Mouse (Mus musculus): ENCODE measurements at regions not wholly inside any gene's neighbourhood (a gene's known extent, or its start where the extent isn't known, plus 50 kb on each side); places are given as distances from the start of the nearest gene placed in this dataset.

- ATAC-seq (ENCODE audit: insufficient read depth, low read depth): no peak
- Histone ChIP-seq H3K4me3 (ENCODE audit: low read depth, low read length) (no peak overlapping the region), H3K36me3 (replicated peaks; ENCODE audit: control insufficient read depth, insufficient read depth, low read length) (no peaks in the 10 kb centered on the region), H3K4me2 (ENCODE audit: low read depth, low read length) (no peak overlapping the region), H3K4me1 (ENCODE audit: control insufficient read depth, insufficient read depth) (0 out of 2 replicates have a peak, but pooled peaks cover 3% of the 10 kb centered on the region), H3K27me3 (ENCODE audit: control insufficient read depth, insufficient read depth, low read length) (no peaks in the 10 kb centered on the region), H3K9ac (replicated peaks; ENCODE audit: low read depth, low read length) (no peak overlapping the region), H3K9me3 (replicated peaks; ENCODE audit: control insufficient read depth, low read length) (no peaks in the 10 kb centered on the region), H3K27ac (ENCODE audit: low read depth) (no peak overlapping the region)
- peak; percentile 15 for DNase-seq (ENCODE audit: low spot score)
- WGBS: 13% methylated on average over 5 of the region's 5 CpGs
- peak; percentile 76 for TF ChIP-seq CTCF (IDR thresholded peaks at IDR 0.05; ENCODE audit: low read depth)
- TF ChIP-seq EP300 (IDR thresholded peaks at IDR 0.05; ENCODE audit: low read depth): no peak
Measured at GRCm38 (mm10) chr10:38875667-38876245, 54.2 kb upstream of the Rfpl4b start.

DNA sequence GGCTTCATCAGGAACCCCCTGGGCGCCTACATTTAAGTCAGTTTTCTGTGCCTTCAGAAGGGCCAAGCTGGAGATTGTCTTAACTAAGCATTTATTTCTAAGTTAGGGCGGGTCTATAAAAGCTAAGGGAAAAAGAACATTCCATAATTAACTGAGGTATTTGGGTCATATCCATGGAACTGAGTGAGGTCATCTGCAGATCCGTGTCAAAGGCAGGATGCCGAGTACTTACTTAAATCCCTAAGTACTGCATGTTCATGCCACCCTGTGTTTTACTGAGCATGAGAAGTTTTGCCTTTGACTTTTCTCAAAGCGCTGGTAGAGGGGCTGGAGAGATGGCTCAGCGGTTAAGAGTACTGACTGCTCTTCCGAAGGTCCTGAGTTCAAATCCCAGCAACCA is 57.7 kb upstream of the Rfpl4b start:
- 87% methylated on average over 7 of the region's 7 CpGs for WGBS
- H3K9me3 ChIP-seq (replicated peaks; ENCODE audit: control insufficient read depth, low read length): no peaks in the 10 kb centered on the region
- TF ChIP-seq CTCF (IDR thresholded peaks at IDR 0.05; ENCODE audit: low read depth): no peak
- TF ChIP-seq EP300 (IDR thresholded peaks at IDR 0.05; ENCODE audit: low read depth): no peak
- no peak overlapping the region for H3K27ac ChIP-seq (ENCODE audit: low read depth)
- no peak overlapping the region for H3K4me3 ChIP-seq (ENCODE audit: low read depth, low read length)
- no peak for ATAC-seq (ENCODE audit: insufficient read depth, low read depth)
- H3K9ac ChIP-seq (replicated peaks; ENCODE audit: low read depth, low read length): no peak overlapping the region
- H3K36me3 ChIP-seq (replicated peaks; ENCODE audit: control insufficient read depth, insufficient read depth, low read length): no peaks in the 10 kb centered on the region
- no peak for DNase-seq (ENCODE audit: low spot score)
- H3K4me2 ChIP-seq (ENCODE audit: low read depth, low read length): no peak overlapping the region
- H3K4me1 ChIP-seq (ENCODE audit: control insufficient read depth, insufficient read depth): 0 out of 2 replicates have a peak, but pooled peaks cover 3% of the 10 kb centered on the region
- no peaks in the 10 kb centered on the region for H3K27me3 ChIP-seq (ENCODE audit: control insufficient read depth, insufficient read depth, low read length)

GRCm38 (mm10) chr10:38880642-38881187 is 59.1 kb upstream of the Rfpl4b start:
- DNase-seq (ENCODE audit: low spot score): no peak
- no peak overlapping the region for H3K4me3 ChIP-seq (ENCODE audit: low read depth, low read length)
- no peak overlapping the region for H3K27ac ChIP-seq (ENCODE audit: low read depth)
- H3K9me3 ChIP-seq (replicated peaks; ENCODE audit: control insufficient read depth, low read length): no peaks in the 10 kb centered on the region
- no peaks in the 10 kb centered on the region for H3K36me3 ChIP-seq (replicated peaks; ENCODE audit: control insufficient read depth, insufficient read depth, low read length)
- H3K4me2 ChIP-seq (ENCODE audit: low read depth, low read length): no peak overlapping the region
- 0 out of 2 replicates have a peak, but pooled peaks have one; percentile 45 for TF ChIP-seq EP300 (IDR thresholded peaks at IDR 0.05; ENCODE audit: low read depth)
- no peak for TF ChIP-seq CTCF (IDR thresholded peaks at IDR 0.05; ENCODE audit: low read depth)
- WGBS: 61% methylated on average over 7 of the region's 7 CpGs
- H3K4me1 ChIP-seq (ENCODE audit: control insufficient read depth, insufficient read depth): 0 out of 2 replicates have a peak, but pooled peaks cover 3% of the 10 kb centered on the region
- H3K9ac ChIP-seq (replicated peaks; ENCODE audit: low read depth, low read length): no peak overlapping the region
- no peaks in the 10 kb centered on the region for H3K27me3 ChIP-seq (ENCODE audit: control insufficient read depth, insufficient read depth, low read length)
- no peak for ATAC-seq (ENCODE audit: insufficient read depth, low read depth)

- ATAC-seq (ENCODE audit: insufficient read depth, low read depth) (no peak), DNase-seq (ENCODE audit: low spot score) (no peak)
- WGBS: 76% methylated on average over 6 of the region's 6 CpGs
- no peaks in the 10 kb centered on the region for H3K27me3 ChIP-seq (ENCODE audit: control insufficient read depth, insufficient read depth, low read length)
- H3K36me3 ChIP-seq (replicated peaks; ENCODE audit: control insufficient read depth, insufficient read depth, low read length): no peaks in the 10 kb centered on the region
- H3K9me3 ChIP-seq (replicated peaks; ENCODE audit: control insufficient read depth, low read length): no peaks in the 10 kb centered on the region
- 0 out of 2 replicates have a peak, but pooled peaks cover 3% of the 10 kb centered on the region for H3K4me1 ChIP-seq (ENCODE audit: control insufficient read depth, insufficient read depth)
- H3K27ac ChIP-seq (ENCODE audit: low read depth): no peak overlapping the region
- H3K4me3 ChIP-seq (ENCODE audit: low read depth, low read length): no peak overlapping the region
- no peak overlapping the region for H3K4me2 ChIP-seq (ENCODE audit: low read depth, low read length)
- H3K9ac ChIP-seq (replicated peaks; ENCODE audit: low read depth, low read length): no peak overlapping the region
- TF ChIP-seq CTCF (IDR thresholded peaks at IDR 0.05; ENCODE audit: low read depth) (no peak), EP300 (IDR thresholded peaks at IDR 0.05; ENCODE audit: low read depth) (no peak)
Measured at GRCm38 (mm10) chr10:38882154-38882553, 60.6 kb upstream of the Rfpl4b start.

DNA sequence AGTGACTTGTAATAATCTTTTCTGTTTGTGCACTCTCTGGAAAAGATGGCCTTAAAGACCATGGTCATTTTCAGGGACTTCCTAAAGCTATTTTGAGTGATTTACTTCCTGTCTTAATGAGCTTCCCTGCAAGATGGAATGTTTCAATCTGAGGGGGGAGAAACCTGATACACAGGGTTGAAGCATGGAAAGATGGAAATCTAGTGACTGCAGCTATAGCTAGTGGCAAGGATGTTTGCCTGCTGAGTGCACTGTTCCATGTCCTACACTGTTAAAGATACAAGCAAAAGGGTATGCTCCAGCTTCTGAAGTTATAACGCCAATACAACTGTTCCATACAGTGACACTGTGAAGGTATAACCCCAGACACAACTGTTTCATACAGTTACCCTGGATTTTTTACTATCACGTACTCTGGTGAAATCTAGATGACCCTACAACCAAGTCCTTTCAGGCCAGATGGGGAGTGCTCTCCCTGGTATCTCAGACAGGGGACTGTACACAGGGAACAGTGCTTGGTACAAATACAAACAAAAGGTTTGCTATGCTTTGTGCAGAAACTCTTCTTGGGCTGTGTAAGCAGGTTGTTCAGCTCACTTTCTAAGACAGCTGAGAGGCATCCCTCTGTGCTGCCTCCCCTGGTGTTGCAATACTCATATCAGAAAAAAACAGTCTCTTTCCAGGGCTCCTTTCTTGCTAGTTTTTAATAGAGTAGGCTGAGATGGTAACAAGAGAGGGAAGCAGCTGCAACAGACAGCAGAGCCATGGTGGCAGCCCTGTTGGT is 62.4 kb upstream of the Rfpl4b start:
- no peak for DNase-seq (ENCODE audit: low spot score)
- H3K27ac ChIP-seq (ENCODE audit: low read depth): no peak overlapping the region; the same call in 1 of the 2 replicates

More for the DNA sequence above, 62.4 kb upstream of the Rfpl4b start:
- TF ChIP-seq CTCF (IDR thresholded peaks at IDR 0.05; ENCODE audit: low read depth) (no peak), EP300 (IDR thresholded peaks at IDR 0.05; ENCODE audit: low read depth) (no peak)
- no peak overlapping the region for H3K9ac ChIP-seq (replicated peaks; ENCODE audit: low read depth, low read length)
- H3K9me3 ChIP-seq (replicated peaks; ENCODE audit: control insufficient read depth, low read length): no peaks in the 10 kb centered on the region
- H3K4me1 ChIP-seq (ENCODE audit: control insufficient read depth, insufficient read depth): 0 out of 2 replicates have a peak, but pooled peaks cover 3% of the 10 kb centered on the region
- H3K4me3 ChIP-seq (ENCODE audit: low read depth, low read length): no peak overlapping the region
- H3K27me3 ChIP-seq (ENCODE audit: control insufficient read depth, insufficient read depth, low read length): no peaks in the 10 kb centered on the region
- no peak overlapping the region for H3K4me2 ChIP-seq (ENCODE audit: low read depth, low read length)
- WGBS: 81% methylated on average over 2 of the region's 2 CpGs
- H3K36me3 ChIP-seq (replicated peaks; ENCODE audit: control insufficient read depth, insufficient read depth, low read length): no peaks in the 10 kb centered on the region
- ATAC-seq (ENCODE audit: insufficient read depth, low read depth): no peak

Data from heart, postnatal 0 days (tissue).